Mouse (Mus musculus): ENCODE data around the gene Adam1b. TPM values are rescaled to one million over a fixed set of nuclear protein-coding genes. Genes with fewer than 3 reads are reported as not detected.

The Adam1b gene
- polyA plus RNA-seq, 1 experiment = 0.02 TPM

DNA sequence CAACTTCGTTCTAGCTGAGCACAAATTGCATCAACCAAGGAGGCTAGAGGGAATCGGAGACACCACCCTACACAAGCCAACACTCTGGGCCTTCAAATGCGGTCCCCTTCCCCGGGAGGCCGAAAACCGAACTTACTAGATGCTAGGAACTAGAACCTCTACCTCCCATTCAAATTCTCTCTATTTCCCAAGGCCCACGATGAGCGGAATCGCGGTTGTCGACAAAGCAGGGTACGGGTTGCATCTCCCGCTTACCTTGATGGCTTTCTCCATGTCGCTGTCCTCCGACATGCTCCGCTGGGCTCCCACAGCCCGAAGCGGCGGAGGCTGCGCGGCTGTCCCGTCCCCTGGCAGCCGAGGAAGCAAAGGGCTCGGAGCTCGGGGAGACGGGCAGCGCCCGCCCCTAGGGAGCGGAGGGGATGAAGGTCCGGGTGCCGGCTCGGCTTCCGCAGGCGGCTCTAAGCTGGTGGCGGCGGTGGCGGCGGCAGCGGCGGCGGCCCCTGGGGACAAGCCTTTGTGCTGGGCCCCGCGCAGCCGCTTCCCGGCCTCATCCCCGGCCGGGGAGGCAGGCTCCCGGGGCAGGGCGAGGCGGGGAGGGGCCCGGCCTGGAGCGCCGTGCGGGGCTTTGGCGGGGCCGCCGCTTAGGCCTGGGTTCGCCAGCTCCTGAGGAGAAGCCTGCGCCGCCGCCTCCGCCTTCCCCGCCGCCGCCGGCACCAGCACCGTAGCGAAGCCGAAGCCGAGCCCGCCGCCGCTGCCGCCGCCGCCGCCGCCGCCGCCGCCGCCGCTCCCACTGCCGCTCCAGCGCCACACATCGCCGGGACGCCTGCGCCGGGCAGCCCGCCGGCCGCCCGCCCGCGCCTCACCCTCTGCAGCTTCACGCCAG is 41.9 kb upstream of the Adam1b start, which contains the start of the genes Adam1a and Gm42878:
TSS of gene Adam1a (minus strand) at position 573 of the 883 bp plus-strand sequence.
TSS of gene Gm42878 (minus strand) at position 573 of the 883 bp plus-strand sequence.
- Histone ChIP-seq H3K4me3 (peak within 1 kb of the TSS; percentile 60), H3K36me3 (ENCODE audit: control insufficient read depth, insufficient read depth) (no peaks in the 10 kb centered on the region), H3ac (ENCODE audit: control insufficient read depth, insufficient read length) (peak within 1 kb of the TSS; percentile 96), H3K4me2 (ENCODE audit: low read depth) (peak within 1 kb of the TSS; percentile 84), H3K27me3 (ENCODE audit: control insufficient read depth, insufficient read depth, insufficient read length) (no peaks in the 10 kb centered on the region), H3K79me2 (ENCODE audit: control insufficient read depth, insufficient read depth) (peaks cover 50% of the 10 kb centered on the region)
- TF ChIP-seq SRF (IDR thresholded peaks at IDR 0.05; ENCODE audit: control insufficient read depth, insufficient read length, low read depth) = no peak
- TF ChIP-seq USF1 (IDR thresholded peaks at IDR 0.05; ENCODE audit: low read depth) = no peak
- TF ChIP-seq CEBPB (IDR thresholded peaks at IDR 0.05; ENCODE audit: insufficient read depth, poor library complexity, severe bottlenecking) = no peak

- Histone ChIP-seq H3K79me2 (ENCODE audit: control insufficient read depth, insufficient read depth) (peaks cover 64% of the 10 kb centered on the region), H3K27me3 (ENCODE audit: control insufficient read depth, insufficient read depth, insufficient read length) (no peaks in the 10 kb centered on the region), H3K36me3 (ENCODE audit: control insufficient read depth, insufficient read depth) (no peaks in the 10 kb centered on the region), H3K4me3 (no peak overlapping the region), H3K4me2 (ENCODE audit: low read depth) (peak overlapping the region; percentile 84), H3ac (ENCODE audit: control insufficient read depth, insufficient read length) (no peak overlapping the region)
- no peak for TF ChIP-seq POLR2AphosphoS2 (IDR thresholded peaks at IDR 0.05; ENCODE audit: insufficient read length, low read depth)
- TF ChIP-seq POLR2A (IDR thresholded peaks at IDR 0.05; ENCODE audit: insufficient read length, low read depth) = no peak
- TF ChIP-seq SRF (IDR thresholded peaks at IDR 0.05; ENCODE audit: control insufficient read depth, insufficient read length, low read depth) = no peak
- no peak for TF ChIP-seq TCF3 (IDR thresholded peaks at IDR 0.05; ENCODE audit: insufficient read length, low read depth)
- TF ChIP-seq E2F4 (IDR thresholded peaks at IDR 0.05; ENCODE audit: insufficient read depth) = no peak
- no peak for TF ChIP-seq MAX (IDR thresholded peaks at IDR 0.05; ENCODE audit: low read depth)
- no peak for TF ChIP-seq CEBPB (IDR thresholded peaks at IDR 0.05; ENCODE audit: insufficient read depth, poor library complexity, severe bottlenecking)
- no peak for TF ChIP-seq TCF12 (IDR thresholded peaks at IDR 0.05; ENCODE audit: insufficient read depth, poor library complexity, severe bottlenecking)
Observed at GRCm38 (mm10) chr5:121543370-121543769, 40.1 kb upstream of the Adam1b start.

- H3K27me3 ChIP-seq (ENCODE audit: control insufficient read depth, insufficient read depth, insufficient read length) = no peaks in the 10 kb centered on the region
- no peak overlapping the region for H3ac ChIP-seq (ENCODE audit: control insufficient read depth, insufficient read length)
- H3K4me2 ChIP-seq (ENCODE audit: low read depth) = no peak overlapping the region
- TF ChIP-seq MYOD1 (IDR thresholded peaks at IDR 0.05; ENCODE audit: control insufficient read depth in 1 of 3, insufficient read length in 2 of 3, low read depth in 2 of 3) (no peak), REST (IDR thresholded peaks at IDR 0.05; ENCODE audit: insufficient read depth, insufficient read length) (no peak), CEBPB (IDR thresholded peaks at IDR 0.05; ENCODE audit: insufficient read depth, poor library complexity, severe bottlenecking) (no peak), MAX (IDR thresholded peaks at IDR 0.05; ENCODE audit: low read depth) (no peak), MYOG (IDR thresholded peaks at IDR 0.05; ENCODE audit: control insufficient read depth in 1 of 3, insufficient read depth in 1 of 3, insufficient read length in 2 of 3, low read depth in 2 of 3) (no peak), POLR2A (IDR thresholded peaks at IDR 0.05; ENCODE audit: insufficient read length, low read depth) (no peak), SRF (IDR thresholded peaks at IDR 0.05; ENCODE audit: control insufficient read depth, insufficient read length, low read depth) (no peak), USF1 (IDR thresholded peaks at IDR 0.05; ENCODE audit: low read depth) (no peak), POLR2AphosphoS2 (IDR thresholded peaks at IDR 0.05; ENCODE audit: insufficient read length, low read depth) (no peak), TCF12 (IDR thresholded peaks at IDR 0.05; ENCODE audit: insufficient read depth, poor library complexity, severe bottlenecking) (no peak), TCF3 (IDR thresholded peaks at IDR 0.05; ENCODE audit: insufficient read length, low read depth) (no peak), E2F4 (IDR thresholded peaks at IDR 0.05; ENCODE audit: insufficient read depth) (no peak)
- H3K4me3 ChIP-seq = no peak overlapping the region
- H3K79me2 ChIP-seq (ENCODE audit: control insufficient read depth, insufficient read depth) = peaks cover 78% of the 10 kb centered on the region
- H3K36me3 ChIP-seq (ENCODE audit: control insufficient read depth, insufficient read depth) = no peaks in the 10 kb centered on the region
Observed at GRCm38 (mm10) chr5:121541235-121541634, 38.0 kb upstream of the Adam1b start.

DNA sequence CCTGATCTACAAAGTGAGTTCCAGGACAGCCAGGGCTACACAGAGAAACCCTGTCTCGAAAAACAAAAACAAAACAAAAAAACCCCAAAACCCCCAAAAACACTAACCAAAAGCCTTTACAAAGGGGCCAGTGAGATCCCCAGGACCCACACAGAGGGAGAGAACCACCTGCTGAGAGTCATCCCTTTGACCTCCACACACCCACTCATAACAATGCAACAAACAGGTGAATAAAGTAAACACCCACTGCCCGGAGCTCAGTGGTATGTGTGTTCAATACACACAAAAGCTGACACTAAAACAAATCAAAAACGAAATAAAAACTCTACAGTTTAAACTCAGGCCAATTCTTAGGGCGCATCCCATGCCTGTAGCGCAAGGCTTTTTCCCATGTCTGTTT is 36.8 kb upstream of the Adam1b start:
- H3K4me3 ChIP-seq = no peak overlapping the region
- H3K79me2 ChIP-seq (ENCODE audit: control insufficient read depth, insufficient read depth) = peaks cover 78% of the 10 kb centered on the region
- TF ChIP-seq TCF12 (IDR thresholded peaks at IDR 0.05; ENCODE audit: insufficient read depth, poor library complexity, severe bottlenecking) = no peak
- H3ac ChIP-seq (ENCODE audit: control insufficient read depth, insufficient read length) = no peak overlapping the region
- H3K36me3 ChIP-seq (ENCODE audit: control insufficient read depth, insufficient read depth) = peaks cover 6% of the 10 kb centered on the region
- H3K4me2 ChIP-seq (ENCODE audit: low read depth) = no peak overlapping the region
- H3K27me3 ChIP-seq (ENCODE audit: control insufficient read depth, insufficient read depth, insufficient read length) = no peaks in the 10 kb centered on the region

GRCm38 (mm10) chr5:121537588-121537987 is 34.4 kb upstream of the Adam1b start:
- H3K4me3 ChIP-seq = no peak overlapping the region
- TF ChIP-seq TCF12 (IDR thresholded peaks at IDR 0.05; ENCODE audit: insufficient read depth, poor library complexity, severe bottlenecking) (no peak), CEBPB (IDR thresholded peaks at IDR 0.05; ENCODE audit: insufficient read depth, poor library complexity, severe bottlenecking) (no peak), SRF (IDR thresholded peaks at IDR 0.05; ENCODE audit: control insufficient read depth, insufficient read length, low read depth) (no peak), POLR2AphosphoS2 (IDR thresholded peaks at IDR 0.05; ENCODE audit: insufficient read length, low read depth) (no peak), USF1 (IDR thresholded peaks at IDR 0.05; ENCODE audit: low read depth) (no peak), REST (IDR thresholded peaks at IDR 0.05; ENCODE audit: insufficient read depth, insufficient read length) (no peak), MYOG (IDR thresholded peaks at IDR 0.05; ENCODE audit: control insufficient read depth in 1 of 3, insufficient read depth in 1 of 3, insufficient read length in 2 of 3, low read depth in 2 of 3) (no peak)

More at GRCm38 (mm10) chr5:121537588-121537987, 34.4 kb upstream of the Adam1b start:
- peaks cover 53% of the 10 kb centered on the region for H3K79me2 ChIP-seq (ENCODE audit: control insufficient read depth, insufficient read depth)
- H3K36me3 ChIP-seq (ENCODE audit: control insufficient read depth, insufficient read depth) = peaks cover 12% of the 10 kb centered on the region
- no peaks in the 10 kb centered on the region for H3K27me3 ChIP-seq (ENCODE audit: control insufficient read depth, insufficient read depth, insufficient read length)
- H3K4me2 ChIP-seq (ENCODE audit: low read depth) = no peak overlapping the region
- H3ac ChIP-seq (ENCODE audit: control insufficient read depth, insufficient read length) = no peak overlapping the region

All from myocyte (in vitro differentiated cells).